Mouse (Mus musculus) right cerebral cortex, adult 18-20 months (tissue): ENCODE measurements at regions not wholly inside any gene's neighbourhood (a gene's known extent, or its start where the extent isn't known, plus 50 kb on each side); places are given as distances from the start of the nearest gene placed in this dataset.

ENCODE experiments used
- DNase-seq: peaks from one replicate; pipeline ENCODE4 v3.0.0; 2022; ENCODE audit warnings: mixed read lengths

- DNase-seq, result peak; percentile 14
These were observed 188.3 kb upstream of the Ppp2r3a start for GRCm38 (mm10) chr9:101439856-101440255.

- DNase-seq, result no peak
These were observed 187.1 kb upstream of the Ppp2r3a start for GRCm38 (mm10) chr9:101438564-101439180.

- DNase-seq, result no peak
These were observed 173.5 kb upstream of the Ppp2r3a start for GRCm38 (mm10) chr9:101424974-101425670.

- peak; percentile 57 for DNase-seq
These were observed 171.4 kb upstream of the Ppp2r3a start for GRCm38 (mm10) chr9:101423041-101423440.

- DNase-seq, result no peak
These were observed 170.4 kb upstream of the Ppp2r3a start for GRCm38 (mm10) chr9:101422006-101422405.

GRCm38 (mm10) chr9:101421136-101421535, 169.5 kb upstream of the Ppp2r3a start:
- no peak for DNase-seq

- no peak for DNase-seq
These were observed 168.6 kb upstream of the Ppp2r3a start for GRCm38 (mm10) chr9:101420181-101420580.

- DNase-seq, result no peak
These were observed 166.1 kb upstream of the Ppp2r3a start for GRCm38 (mm10) chr9:101417660-101418059.

- DNase-seq, result no peak
These were observed 164.7 kb upstream of the Ppp2r3a start for GRCm38 (mm10) chr9:101416321-101416720.

- DNase-seq, result no peak
These were observed 161.6 kb upstream of the Ppp2r3a start for GRCm38 (mm10) chr9:101413071-101413633.

GRCm38 (mm10) chr9:101411951-101412350, 160.4 kb upstream of the Ppp2r3a start:
- no peak for DNase-seq

- no peak for DNase-seq
These were observed 159.9 kb upstream of the Ppp2r3a start for GRCm38 (mm10) chr9:101411532-101411880.

GRCm38 (mm10) chr9:101410783-101411531, 159.4 kb upstream of the Ppp2r3a start:
- DNase-seq, result no peak

- no peak for DNase-seq
These were observed 158.8 kb upstream of the Ppp2r3a start for GRCm38 (mm10) chr9:101410348-101410747.

- DNase-seq, result no peak
These were observed 156.5 kb upstream of the Ppp2r3a start for GRCm38 (mm10) chr9:101408116-101408515.

- DNase-seq, result peak; percentile 84
These were observed 155.5 kb upstream of the Ppp2r3a start for GRCm38 (mm10) chr9:101407141-101407540.

- peak; percentile 14 for DNase-seq
These were observed 153.0 kb upstream of the Ppp2r3a start for GRCm38 (mm10) chr9:101404441-101405081.

- DNase-seq, result no peak
These were observed 152.4 kb upstream of the Ppp2r3a start for GRCm38 (mm10) chr9:101404034-101404433.

- no peak for DNase-seq
These were observed 151.1 kb upstream of the Ppp2r3a start for GRCm38 (mm10) chr9:101402544-101403194.

- no peak for DNase-seq
These were observed 149.8 kb upstream of the Ppp2r3a start for GRCm38 (mm10) chr9:101401416-101401815.

- DNase-seq, result no peak
These were observed 147.3 kb upstream of the Ppp2r3a start for GRCm38 (mm10) chr9:101398858-101399257.

GRCm38 (mm10) chr9:101369380-101369779, 117.8 kb upstream of the Ppp2r3a start:
- DNase-seq, result no peak

- no peak for DNase-seq
These were observed 105.0 kb upstream of the Ppp2r3a start for GRCm38 (mm10) chr9:101356607-101357006.
